Mouse (Mus musculus): Measurements from ENCODE around the gene Scube1.

DNA sequence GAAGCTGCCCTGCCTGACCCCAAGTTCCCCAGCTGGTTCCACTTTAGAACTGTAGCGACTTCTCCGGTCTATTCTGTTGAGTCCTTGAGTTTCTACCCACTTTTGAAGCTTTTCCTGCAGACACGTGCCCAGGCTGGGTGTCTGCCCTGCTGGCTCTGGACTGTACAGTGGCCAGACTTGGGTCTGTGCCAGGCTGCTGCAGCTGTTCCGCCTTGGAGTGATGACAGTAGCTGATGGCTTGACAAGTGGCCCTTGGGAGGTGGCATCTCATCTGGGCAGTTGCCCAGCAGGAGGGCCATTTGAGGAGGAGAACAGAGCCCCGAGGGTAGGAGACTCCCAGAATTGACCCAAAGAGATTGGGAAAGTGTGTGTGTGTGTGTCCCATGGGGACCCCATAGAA lies 47.6 kb upstream of the Scube1 start:
- TF ChIP-seq CTCF (IDR thresholded peaks at IDR 0.05; ENCODE audit: borderline replicate concordance, insufficient read depth, low read length) (no peak), POLR2A (IDR thresholded peaks at IDR 0.05; ENCODE audit: low read depth, low read length) (no peak)

All from embryonic fibroblast, embryonic 13.5 days (primary cell).